Mouse (Mus musculus): ENCODE measurements at regions not wholly inside any gene's neighbourhood (a gene's known extent, or its start where the extent isn't known, plus 50 kb on each side); places are given as distances from the start of the nearest gene placed in this dataset.

GRCm38 (mm10) chr10:117436875-117437715, 57.3 kb upstream of the Cpsf6 start:
- DNase-seq (ENCODE audit: low spot score in 2 of 2): no peak

GRCm38 (mm10) chr10:117436308-117436874, 56.6 kb upstream of the Cpsf6 start:
- no peak for DNase-seq (ENCODE audit: low spot score in 2 of 2)

- DNase-seq (ENCODE audit: low spot score in 2 of 2): no peak
Observed at GRCm38 (mm10) chr10:117435734-117436121, 55.9 kb upstream of the Cpsf6 start.

- peak; percentile 74 to 77 for DNase-seq (ENCODE audit: low spot score in 2 of 2)
Observed at GRCm38 (mm10) chr10:117434871-117435733, 55.3 kb upstream of the Cpsf6 start.

- no peak for DNase-seq (ENCODE audit: low spot score in 2 of 2)
Observed at GRCm38 (mm10) chr10:117434293-117434842, 54.6 kb upstream of the Cpsf6 start.

- no peak for DNase-seq (ENCODE audit: low spot score in 2 of 2)
Observed at GRCm38 (mm10) chr10:117433547-117434292, 53.9 kb upstream of the Cpsf6 start.

- DNase-seq (ENCODE audit: low spot score in 2 of 2): no peak
Observed at GRCm38 (mm10) chr10:117432871-117433546, 53.2 kb upstream of the Cpsf6 start.

- peak in 1 of 2 experiments; percentile 38 for DNase-seq (ENCODE audit: low spot score in 2 of 2)
Observed at GRCm38 (mm10) chr10:117432415-117432814, 52.6 kb upstream of the Cpsf6 start.

GRCm38 (mm10) chr10:117431850-117432249, 52.0 kb upstream of the Cpsf6 start:
- DNase-seq (ENCODE audit: low spot score in 2 of 2): no peak

- no peak for DNase-seq (ENCODE audit: low spot score in 2 of 2)
Observed at GRCm38 (mm10) chr10:117431086-117431619, 51.3 kb upstream of the Cpsf6 start.

- DNase-seq (ENCODE audit: low spot score in 2 of 2): no peak
Observed at GRCm38 (mm10) chr10:117430224-117430884, 50.5 kb upstream of the Cpsf6 start.

- no peak for DNase-seq (ENCODE audit: low spot score in 2 of 2)
Observed at GRCm38 (mm10) chr10:117429459-117430183, 49.8 kb upstream of the Cpsf6 start.

Measured in adrenal gland, postnatal 4 days (tissue).